Mouse (Mus musculus) forebrain, embryonic 14.5 days (tissue): ENCODE data around the gene Eci1. TPM values are rescaled to one million over a fixed set of nuclear protein-coding genes. Genes with fewer than 3 reads are reported as not detected.

Source experiments
- ATAC-seq: fragments of 200-750 bp; cut with Nextera tagmentation; 2 replicates; pipeline ENCODE4 v1.8.0; 2017; ENCODE audit warnings: mild to moderate bottlenecking, moderate library complexity
- DNase-seq: peaks from one replicate; pipeline ENCODE4 v3.0.0-alpha.2; 2015; ENCODE audit warnings: low spot score
- H3K27ac ChIP-seq: fragments of 300-500 bp; sonication (generic); 2 replicates; pipeline ENCODE4 v1.5.1; 2014; ENCODE audit warnings: low read depth, mild to moderate bottlenecking, control low read depth, low read length, moderate library complexity
- H3K27me3 ChIP-seq: fragments of 300-500 bp; sonication (generic); replicated peaks from 2 replicates; pipeline ENCODE4 v1.6.1; 2014; ENCODE audit warnings: low read length, control low read depth, mixed read lengths; ENCODE audit not compliant: control insufficient read depth, insufficient read depth
- H3K36me3 ChIP-seq: fragments of 300-500 bp; sonication (generic); 2 replicates; pipeline ENCODE4 v1.6.1; 2014; ENCODE audit warnings: low read length, control low read depth; ENCODE audit not compliant: control insufficient read depth, insufficient read depth
- H3K4me1 ChIP-seq: fragments of 300-500 bp; sonication (generic); 2 replicates; pipeline ENCODE4 v1.6.1; 2014; ENCODE audit warnings: antibody characterized with exemption, low read length, control low read depth; ENCODE audit not compliant: control insufficient read depth, insufficient read depth
- H3K4me2 ChIP-seq: fragments of 300-500 bp; sonication (generic); 2 replicates; pipeline ENCODE4 v1.6.1; 2014; ENCODE audit warnings: mild to moderate bottlenecking, control low read depth, low read length
- H3K4me3 ChIP-seq: fragments of 300-500 bp; sonication (generic); 2 replicates; pipeline ENCODE4 v1.5.1; 2014; ENCODE audit warnings: low read depth, low read length, control low read depth
- H3K9ac ChIP-seq: fragments of 300-500 bp; sonication (generic); 2 replicates; pipeline ENCODE4 v1.6.1; 2014; ENCODE audit warnings: mild to moderate bottlenecking, low read length, control low read depth, moderate library complexity
- H3K9me3 ChIP-seq: fragments of 300-500 bp; sonication (generic); replicated peaks from 2 replicates; pipeline ENCODE4 v1.6.1; 2016; ENCODE audit warnings: low read length, control low read depth, mixed read lengths; ENCODE audit not compliant: control insufficient read depth
- WGBS: fragments of 180-500 bp; shearing (Covaris S2); extraction: QIAGEN DNeasy Blood & Tissue Kit; methylation state at CpG from one replicate; pipeline ENCODE4 v1.1.7; 2014; 5-methylcytosine and 5-hydroxymethylcytosine counted together
- polyA plus RNA-seq: library from polyadenylated mRNA; unstranded; fragments of >200 nt; fragmentation: Nextera tagmentation; extraction: Ambion mirVana; gene quantifications from 2 replicates; pipeline ENCODE4 v1.2.1, GENCODE M21; 2014

Gene Eci1
- polyA plus RNA-seq, 1 experiment from 2014 or later: 31.8 TPM

DNA sequence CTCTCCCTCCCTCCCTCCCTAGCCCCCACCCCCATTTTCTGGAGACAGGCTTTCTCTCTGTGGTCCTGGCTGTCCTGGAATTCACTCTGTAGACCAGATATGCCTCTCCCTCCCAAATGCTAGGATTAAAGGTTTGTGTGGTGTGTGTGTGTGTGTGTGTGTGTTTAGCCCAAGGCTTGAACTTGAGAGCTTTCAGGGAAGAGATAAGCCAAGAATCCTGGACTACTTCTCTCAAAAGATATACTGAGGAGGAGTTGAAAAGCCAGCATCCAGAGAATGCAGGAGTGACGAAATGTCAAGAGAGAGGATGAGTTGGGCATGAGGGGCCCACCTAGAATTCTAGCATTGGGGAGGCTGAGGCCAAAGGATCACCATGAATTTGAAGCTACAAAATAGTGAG lies 36.5 kb downstream of the Eci1 start:
- no peak for DNase-seq
- H3K4me1 ChIP-seq: no peaks in the 10 kb centered on the region
- WGBS: 85% methylated on average over 1 of the region's 1 CpGs
- no peaks in the 10 kb centered on the region for H3K27me3 ChIP-seq
- H3K9ac ChIP-seq: no peak overlapping the region
- no peaks in the 10 kb centered on the region for H3K36me3 ChIP-seq
- H3K4me2 ChIP-seq: no peak overlapping the region
- no peak overlapping the region for H3K4me3 ChIP-seq
- no peak for ATAC-seq
- H3K9me3 ChIP-seq: no peaks in the 10 kb centered on the region
- H3K27ac ChIP-seq: no peak overlapping the region

DNA sequence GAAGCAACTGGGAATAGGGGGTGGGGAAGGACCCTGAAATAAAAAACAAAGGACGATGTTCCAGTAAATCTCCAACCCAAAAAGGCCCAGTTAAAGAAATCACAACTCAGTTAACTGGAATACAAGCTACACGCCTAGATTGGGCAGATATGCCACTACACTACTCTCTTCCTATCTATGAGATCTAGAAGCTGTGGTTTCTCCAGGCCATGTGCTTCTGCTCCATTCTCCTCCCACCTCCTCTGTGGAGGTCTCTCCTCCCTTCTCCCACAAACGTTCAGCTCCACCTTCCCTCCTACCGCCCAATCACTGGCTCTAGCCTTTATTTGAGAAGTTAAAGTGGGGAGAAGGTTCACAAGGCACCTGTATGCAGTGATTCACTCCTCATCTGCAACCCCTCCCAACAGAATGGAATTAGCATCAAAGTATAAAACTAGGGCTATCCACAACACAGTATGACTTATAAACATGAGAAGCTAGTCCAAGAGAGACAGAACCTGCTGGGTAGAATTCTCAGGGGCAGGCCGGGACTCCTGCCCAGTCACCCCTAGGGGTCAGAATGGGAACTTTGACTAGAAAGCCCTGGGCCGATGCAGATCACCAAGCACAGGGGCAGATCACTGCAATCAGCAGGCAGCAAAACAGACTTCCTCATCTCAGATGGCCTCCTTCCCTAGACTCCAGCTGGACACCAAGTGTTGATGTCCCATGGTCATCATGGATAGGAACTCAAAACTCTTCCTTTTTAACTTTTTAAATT lies 37.1 kb downstream of the Eci1 start:
- Histone ChIP-seq H3K27ac (no peak overlapping the region), H3K9me3 (no peaks in the 10 kb centered on the region), H3K36me3 (no peaks in the 10 kb centered on the region), H3K9ac (no peak overlapping the region), H3K4me1 (no peaks in the 10 kb centered on the region), H3K4me2 (no peak overlapping the region), H3K4me3 (no peak overlapping the region), H3K27me3 (no peaks in the 10 kb centered on the region)
- ATAC-seq (no peak), DNase-seq (no peak)
- 63% methylated on average over 6 of the region's 6 CpGs for WGBS

DNA sequence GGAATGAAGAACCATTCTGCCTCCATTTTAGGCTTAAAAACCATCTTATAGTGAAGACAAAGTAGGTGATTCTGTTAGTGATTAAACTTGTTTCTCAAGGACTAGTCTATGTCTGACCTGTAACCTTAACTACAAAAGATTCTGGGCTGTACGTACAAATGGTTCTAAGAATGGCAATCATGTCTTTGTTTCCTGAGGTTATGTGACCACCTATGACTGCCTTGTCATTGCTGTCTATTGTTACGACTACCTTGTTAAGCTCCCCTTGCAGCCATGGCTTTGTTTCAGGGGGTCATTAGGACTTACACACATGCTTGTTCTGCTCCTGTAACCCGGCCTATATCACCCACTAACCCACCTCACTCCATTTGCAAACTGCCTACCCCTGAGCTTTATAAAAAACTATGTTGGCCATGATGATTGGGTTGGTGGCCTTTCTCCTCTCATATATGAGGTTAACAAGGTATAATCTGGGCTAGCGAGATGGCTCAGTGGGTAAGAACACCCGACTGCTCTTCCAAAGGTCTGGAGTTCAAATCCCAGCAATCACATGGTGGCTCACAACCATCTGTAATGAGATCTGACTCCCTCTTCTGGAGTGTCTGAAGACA lies 42.3 kb downstream of the Eci1 start:
- H3K4me3 ChIP-seq: no peak overlapping the region
- H3K9me3 ChIP-seq: no peaks in the 10 kb centered on the region
- peaks cover 17% of the 10 kb centered on the region for H3K4me1 ChIP-seq
- H3K4me2 ChIP-seq: no peak overlapping the region
- ATAC-seq (no peak), DNase-seq (no peak)
- H3K9ac ChIP-seq: no peak overlapping the region
- peaks cover 15% of the 10 kb centered on the region for H3K36me3 ChIP-seq
- no peak overlapping the region for H3K27ac ChIP-seq
- no peaks in the 10 kb centered on the region for H3K27me3 ChIP-seq
- 87% methylated on average over 5 of the region's 5 CpGs for WGBS

DNA sequence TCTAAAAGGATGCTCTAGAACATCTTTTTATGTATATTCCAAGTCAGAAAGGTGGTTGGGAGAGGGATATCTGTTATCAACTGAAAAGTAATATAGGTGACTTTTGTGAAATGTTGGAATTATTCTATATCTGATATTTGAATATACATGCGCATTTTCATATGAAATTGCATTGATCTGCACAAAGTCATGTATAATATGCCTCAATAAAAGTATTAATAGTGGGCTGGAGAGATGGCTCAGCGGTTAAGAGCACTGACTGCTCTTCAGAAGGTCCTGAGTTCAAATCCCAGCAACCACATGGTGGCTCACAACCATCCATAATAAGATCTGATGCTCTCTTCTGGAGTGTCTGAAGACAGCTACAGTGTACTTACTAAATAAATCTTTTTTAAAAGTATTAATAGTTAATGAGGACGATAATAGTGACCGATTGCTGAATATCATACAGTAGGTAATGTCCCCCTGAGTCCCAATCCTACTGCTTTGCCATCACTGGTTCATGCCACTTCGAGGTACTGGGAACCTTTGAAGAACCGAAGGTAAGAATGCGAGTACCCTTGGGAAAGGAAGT lies 43.0 kb downstream of the Eci1 start:
- H3K4me3 ChIP-seq: peak overlapping the region; percentile 81
- WGBS: 16% methylated on average over 7 of the region's 7 CpGs
- no peak for ATAC-seq
- H3K9ac ChIP-seq: peak overlapping the region; percentile 83
- no peaks in the 10 kb centered on the region for H3K9me3 ChIP-seq
- peaks cover 17% of the 10 kb centered on the region for H3K4me1 ChIP-seq
- H3K4me2 ChIP-seq: peak overlapping the region; percentile 81
- no peaks in the 10 kb centered on the region for H3K27me3 ChIP-seq
- no peak for DNase-seq
- peak overlapping the region; percentile 80 for H3K27ac ChIP-seq
- peaks cover 22% of the 10 kb centered on the region for H3K36me3 ChIP-seq

DNA sequence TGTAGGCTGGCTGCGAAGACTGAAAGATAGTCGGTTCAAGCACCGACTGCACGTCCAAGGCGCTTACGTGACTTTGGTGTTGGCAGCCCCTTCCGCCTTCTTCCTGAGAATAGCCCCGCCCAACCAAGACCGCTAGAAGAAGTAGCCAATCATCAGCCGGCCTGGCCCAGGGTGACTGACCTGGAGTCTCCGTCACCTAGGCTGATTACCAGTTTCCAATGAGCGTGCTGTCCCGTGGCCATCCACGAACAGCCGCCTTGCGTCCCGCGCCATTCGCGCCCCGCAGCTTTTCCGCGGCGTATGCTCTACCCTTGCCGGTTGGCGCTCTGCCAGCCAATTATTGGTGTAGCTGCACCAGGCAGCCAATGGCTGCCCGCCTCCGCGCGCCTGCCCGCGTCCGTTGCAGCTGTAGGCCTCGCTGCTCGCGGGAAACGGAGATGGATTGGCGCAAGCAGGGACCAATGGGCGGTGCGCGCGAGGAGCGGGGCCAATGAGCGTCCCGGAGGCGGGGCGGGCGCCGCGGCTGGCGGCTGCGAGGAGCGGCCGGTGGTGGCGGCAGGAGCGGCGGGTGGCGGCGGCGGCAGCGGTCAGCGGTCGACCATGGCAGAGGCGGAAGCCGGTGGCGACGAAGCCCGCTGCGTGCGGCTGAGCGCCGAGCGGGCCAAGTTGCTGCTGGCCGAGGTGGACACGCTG lies 43.6 kb downstream of the Eci1 start, which contains the start of the genes E4f1 and Pgp:
Gene E4f1, minus strand, starts transcription at position 404 of the 693 bp plus-strand sequence.
Gene Pgp, plus strand, starts transcription at position 483 of the 693 bp plus-strand sequence.
- peak within 1 kb of the TSS; percentile 80 for H3K27ac ChIP-seq
- H3K36me3 ChIP-seq: peaks cover 28% of the 10 kb centered on the region
- H3K4me3 ChIP-seq: peak within 1 kb of the TSS; percentile 81
- ATAC-seq: peak; percentile 99
- H3K4me2 ChIP-seq: peak within 1 kb of the TSS; percentile 81
- no peaks in the 10 kb centered on the region for H3K27me3 ChIP-seq
- peaks cover 17% of the 10 kb centered on the region for H3K4me1 ChIP-seq
- no peaks in the 10 kb centered on the region for H3K9me3 ChIP-seq
- under 1% methylated on average over 73 of the region's 75 CpGs for WGBS
- peak; percentile 100 for DNase-seq
- peak within 1 kb of the TSS; percentile 83 for H3K9ac ChIP-seq

DNA sequence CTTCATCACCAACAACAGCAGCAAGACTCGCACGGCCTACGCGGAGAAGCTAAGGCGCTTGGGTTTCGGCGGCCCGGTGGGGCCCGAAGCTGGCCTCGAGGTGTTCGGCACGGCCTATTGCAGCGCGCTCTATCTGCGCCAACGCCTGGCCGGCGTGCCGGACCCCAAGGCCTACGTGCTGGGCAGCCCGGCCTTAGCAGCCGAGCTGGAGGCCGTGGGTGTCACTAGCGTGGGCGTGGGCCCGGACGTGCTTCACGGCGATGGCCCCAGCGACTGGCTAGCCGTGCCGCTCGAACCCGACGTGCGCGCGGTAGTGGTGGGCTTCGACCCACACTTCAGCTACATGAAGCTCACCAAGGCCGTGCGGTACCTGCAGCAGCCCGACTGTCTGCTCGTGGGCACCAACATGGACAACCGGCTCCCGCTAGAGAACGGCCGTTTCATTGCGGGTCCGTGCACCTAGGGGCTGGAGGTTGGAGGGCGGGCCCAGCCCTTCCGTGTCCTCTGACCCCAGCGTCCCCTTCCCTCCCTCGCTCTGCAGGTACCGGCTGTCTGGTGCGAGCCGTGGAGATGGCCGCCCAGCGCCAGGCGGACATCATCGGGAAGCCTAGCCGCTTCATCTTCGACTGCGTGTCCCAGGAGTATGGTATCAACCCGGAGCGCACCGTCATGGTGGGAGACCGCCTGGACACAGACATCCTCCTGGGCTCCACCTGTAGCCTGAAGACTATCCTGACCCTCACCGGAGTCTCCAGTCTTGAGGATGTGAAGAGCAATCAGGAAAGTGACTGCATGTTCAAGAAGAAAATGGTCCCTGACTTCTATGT lies 44.5 kb downstream of the Eci1 start:
- under 1% methylated on average over 68 of the region's 68 CpGs for WGBS
- DNase-seq (no peak), ATAC-seq (no peak)
- Histone ChIP-seq H3K9ac (peak overlapping the region; percentile 83), H3K36me3 (peaks cover 36% of the 10 kb centered on the region), H3K9me3 (no peaks in the 10 kb centered on the region), H3K27me3 (no peaks in the 10 kb centered on the region), H3K27ac (peak overlapping the region; percentile 72), H3K4me1 (peaks cover 17% of the 10 kb centered on the region), H3K4me2 (peak overlapping the region; percentile 81), H3K4me3 (peak overlapping the region; percentile 81)

DNA sequence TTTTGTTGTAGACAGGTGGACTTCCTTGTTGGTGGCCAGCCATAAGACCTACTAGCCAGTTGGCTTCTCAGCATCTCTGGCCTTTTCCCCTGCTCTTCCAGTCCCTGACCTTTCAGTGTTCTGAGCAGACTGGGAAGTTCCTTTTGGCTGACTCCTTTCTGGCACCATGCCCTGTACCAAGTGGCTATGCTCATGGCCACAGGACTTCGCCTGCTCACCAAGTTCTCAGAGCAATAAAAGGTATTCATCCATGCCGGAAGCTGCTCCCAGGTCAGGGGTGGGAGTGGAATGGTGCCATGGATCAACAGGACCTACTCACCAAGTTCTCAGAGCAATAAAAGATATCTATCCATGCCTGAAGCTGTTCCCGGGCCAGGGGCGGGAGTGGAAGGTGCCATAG lies 46.1 kb downstream of the Eci1 start:
- Histone ChIP-seq H3K27me3 (no peaks in the 10 kb centered on the region), H3K27ac (no peak overlapping the region), H3K4me3 (0 out of 2 replicates have a peak overlapping the region, but pooled peaks have one; percentile 81), H3K9me3 (no peaks in the 10 kb centered on the region), H3K4me2 (peak overlapping the region; percentile 81), H3K9ac (0 out of 2 replicates have a peak overlapping the region, but pooled peaks have one; percentile 83), H3K36me3 (peaks cover 52% of the 10 kb centered on the region), H3K4me1 (peaks cover 17% of the 10 kb centered on the region)
- 84% methylated on average over 4 of the region's 4 CpGs for WGBS
- ATAC-seq: no peak
- DNase-seq: no peak

DNA sequence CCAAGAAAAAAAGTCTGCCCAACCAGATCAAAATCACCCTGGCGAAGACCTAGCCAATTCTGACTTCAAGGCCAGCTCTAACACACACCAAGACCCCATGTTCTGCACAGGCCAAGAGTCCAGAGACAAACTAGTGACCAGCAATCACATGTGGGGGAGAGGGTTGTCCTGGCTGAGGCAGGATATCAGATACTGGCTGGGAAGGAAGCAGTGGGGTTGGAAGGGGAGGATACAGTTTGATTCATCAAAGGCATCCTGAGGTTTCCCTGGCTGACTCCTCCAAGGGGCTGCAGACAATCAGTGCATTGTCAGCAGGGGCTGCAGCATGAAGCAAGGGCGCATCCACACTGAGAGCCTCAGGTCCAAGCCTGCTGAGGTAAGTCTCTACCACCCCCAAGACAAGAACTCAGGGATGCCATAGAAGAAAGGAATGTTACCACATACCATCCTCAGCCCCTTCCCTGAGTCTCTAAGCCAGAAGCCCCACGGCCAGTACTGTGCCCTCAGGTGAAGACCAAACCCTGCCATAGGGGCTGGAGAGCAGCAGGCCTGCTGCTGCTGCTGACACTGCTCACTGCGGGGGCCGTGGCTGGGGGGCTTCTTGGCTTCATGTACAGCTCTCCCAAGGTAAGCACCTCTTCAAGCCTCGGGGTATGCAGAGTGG lies 47.3 kb downstream of the Eci1 start, which contains the start of gene Bricd5:
Gene Bricd5, plus strand, starts transcription at position 273 of the 664 bp plus-strand sequence.
- no peak within 1 kb of the TSS for H3K4me2 ChIP-seq
- H3K27ac ChIP-seq: no peak within 1 kb of the TSS
- H3K27me3 ChIP-seq: no peaks in the 10 kb centered on the region
- no peak for ATAC-seq
- H3K4me1 ChIP-seq: peaks cover 22% of the 10 kb centered on the region
- DNase-seq: no peak
- no peak within 1 kb of the TSS for H3K4me3 ChIP-seq
- H3K9ac ChIP-seq: 0 out of 2 replicates have a peak within 1 kb of the TSS, but pooled peaks have one; percentile 83
- no peaks in the 10 kb centered on the region for H3K9me3 ChIP-seq
- peaks cover 54% of the 10 kb centered on the region for H3K36me3 ChIP-seq
- 77% methylated on average over 6 of the region's 6 CpGs for WGBS
